Mouse (Mus musculus): ENCODE results near the gene Kdelr3.

Kdelr3 gene

DNA sequence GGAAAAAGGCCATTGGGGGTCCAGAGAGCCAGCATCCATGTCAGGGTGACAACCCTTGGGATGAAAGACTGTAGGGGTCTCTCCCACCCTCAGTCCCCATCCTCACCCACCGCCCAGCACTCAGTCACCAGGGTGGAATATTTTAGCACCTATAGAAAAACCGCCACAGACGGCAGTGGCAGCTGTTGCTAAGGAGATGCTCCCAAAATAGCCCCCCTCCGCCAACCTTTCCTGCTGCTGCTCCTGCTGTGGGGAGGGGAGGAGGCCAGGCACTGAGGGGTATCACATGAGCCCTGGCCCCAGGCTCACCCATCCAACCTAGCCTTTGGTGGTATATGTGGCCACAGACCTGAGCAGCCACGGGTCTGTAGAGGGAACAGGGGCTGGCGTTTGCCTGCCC lies 6.2 kb upstream of the Kdelr3 start:
- in situ Hi-C loops (cut with MboI, MseI), result no loop called here

DNA sequence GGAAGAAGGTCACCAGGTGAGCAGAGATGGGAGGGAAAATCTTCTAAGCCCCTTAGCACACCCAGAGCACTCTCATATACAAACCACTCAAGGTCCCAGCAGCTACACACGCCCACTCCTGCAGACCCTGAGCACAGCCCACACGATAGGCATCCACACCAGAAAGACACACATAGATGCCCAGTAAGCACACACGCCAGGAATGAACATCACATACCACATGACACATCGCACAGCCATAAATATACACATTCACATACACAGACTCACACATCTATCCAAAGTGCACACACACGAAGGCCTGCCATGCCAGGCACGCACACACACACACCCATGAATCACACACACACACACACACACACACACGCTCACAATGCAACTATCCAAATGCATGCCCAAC lies 5.8 kb upstream of the Kdelr3 start:
- in situ Hi-C loops (cut with MboI, MseI), result no loop called here

DNA sequence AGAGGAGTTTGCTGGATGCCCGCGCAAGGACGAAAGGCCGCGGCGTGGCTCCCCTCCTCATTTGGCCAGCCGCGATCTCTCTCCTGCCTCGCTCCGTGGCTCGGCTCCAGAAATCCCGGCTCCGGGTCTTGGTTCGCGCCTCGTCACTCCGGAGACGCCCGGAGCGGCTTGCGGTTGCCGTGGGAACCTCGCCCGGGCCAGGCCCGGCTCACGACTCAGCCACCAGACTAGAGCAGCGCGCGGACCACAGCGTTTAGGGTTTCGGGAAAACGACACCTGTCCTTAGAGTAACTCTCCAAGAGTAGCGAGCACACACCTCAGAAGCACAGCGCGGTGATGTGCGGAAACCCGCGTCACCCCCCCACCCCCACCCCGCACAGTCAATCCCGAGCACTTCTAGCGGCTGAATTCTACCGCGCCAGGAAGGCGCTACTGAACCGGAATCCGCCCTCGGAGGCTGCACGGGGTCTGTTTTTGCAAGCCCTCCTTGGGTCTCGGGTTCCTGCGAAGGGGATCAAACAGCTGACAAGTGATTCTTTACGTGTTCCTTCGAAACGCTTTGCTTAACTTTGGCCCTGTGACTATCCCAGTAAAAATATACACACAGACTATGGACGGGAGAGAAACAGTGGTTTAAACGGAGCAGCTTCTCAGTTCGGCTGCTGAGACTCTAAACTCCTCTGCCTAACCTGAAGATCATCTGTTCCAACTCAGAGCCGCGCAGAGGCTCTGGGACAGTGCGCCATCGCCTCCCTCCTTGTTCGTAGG lies 4.5 kb upstream of the Kdelr3 start:
- in situ Hi-C loops (cut with MboI, MseI), result no loop called here

DNA sequence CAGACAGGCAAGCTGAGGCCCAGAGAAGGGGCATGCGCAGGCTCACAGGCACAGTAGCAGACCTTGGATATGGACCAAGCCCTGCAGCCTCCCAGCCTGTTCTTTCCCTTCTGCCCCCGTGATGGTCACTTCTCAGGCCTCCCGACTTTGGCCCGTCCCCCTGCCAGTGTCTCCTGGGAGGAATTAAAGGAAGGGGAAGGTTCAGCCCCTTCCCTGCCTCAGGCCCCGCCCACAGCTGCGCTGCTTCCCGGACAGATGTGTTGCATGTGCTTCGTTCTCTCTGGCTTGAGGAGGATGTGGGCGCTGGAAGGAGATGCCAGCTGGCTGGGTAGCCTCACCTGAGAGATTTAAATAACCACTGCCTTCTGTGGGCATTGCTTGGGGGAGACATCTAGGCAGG lies 2.3 kb upstream of the Kdelr3 start:
- in situ Hi-C loops (cut with MboI, MseI), result no loop called here

DNA sequence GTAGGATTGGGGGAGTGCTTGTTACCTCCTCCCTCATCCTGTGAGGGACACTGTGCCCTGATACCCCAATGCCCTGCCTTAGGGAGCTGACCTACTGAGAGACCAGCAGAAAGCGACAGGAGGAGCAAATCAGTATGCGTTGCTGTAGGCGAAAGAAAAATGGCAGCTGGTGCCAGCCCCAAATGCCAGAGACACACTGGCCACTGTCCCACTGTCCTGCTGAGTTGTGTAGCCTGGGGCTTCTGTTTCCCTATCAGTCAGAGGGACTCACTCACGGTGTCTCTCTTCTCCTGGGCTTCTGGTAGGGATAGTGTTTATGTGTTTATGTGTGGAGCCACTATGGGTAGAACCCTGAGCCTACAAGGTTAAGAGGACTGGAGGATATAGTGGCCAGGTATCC lies 1.5 kb downstream of the Kdelr3 start:
- in situ Hi-C loops (cut with MboI, MseI), result no loop called here

DNA sequence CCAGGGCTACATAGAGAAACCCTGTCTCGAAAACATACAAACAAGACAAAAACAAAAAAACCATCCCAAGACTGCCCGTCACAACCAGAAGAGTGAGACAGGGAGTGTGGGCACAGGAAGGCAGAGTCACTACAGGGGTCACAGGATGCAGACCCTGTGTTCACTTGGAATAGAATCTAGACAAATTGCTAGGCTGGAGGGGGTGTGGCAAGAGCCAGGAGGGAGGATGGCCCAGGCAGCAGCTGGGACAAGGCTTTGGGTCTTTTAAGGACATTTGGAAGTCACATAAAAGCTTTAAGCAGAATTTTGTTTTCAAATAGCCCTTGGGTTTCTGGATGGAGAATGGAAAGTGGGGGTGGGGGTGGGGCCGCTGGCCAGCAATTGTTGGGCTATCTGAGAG lies 2.4 kb downstream of the Kdelr3 start:
- in situ Hi-C loops (cut with MboI, MseI), result no loop called here

DNA sequence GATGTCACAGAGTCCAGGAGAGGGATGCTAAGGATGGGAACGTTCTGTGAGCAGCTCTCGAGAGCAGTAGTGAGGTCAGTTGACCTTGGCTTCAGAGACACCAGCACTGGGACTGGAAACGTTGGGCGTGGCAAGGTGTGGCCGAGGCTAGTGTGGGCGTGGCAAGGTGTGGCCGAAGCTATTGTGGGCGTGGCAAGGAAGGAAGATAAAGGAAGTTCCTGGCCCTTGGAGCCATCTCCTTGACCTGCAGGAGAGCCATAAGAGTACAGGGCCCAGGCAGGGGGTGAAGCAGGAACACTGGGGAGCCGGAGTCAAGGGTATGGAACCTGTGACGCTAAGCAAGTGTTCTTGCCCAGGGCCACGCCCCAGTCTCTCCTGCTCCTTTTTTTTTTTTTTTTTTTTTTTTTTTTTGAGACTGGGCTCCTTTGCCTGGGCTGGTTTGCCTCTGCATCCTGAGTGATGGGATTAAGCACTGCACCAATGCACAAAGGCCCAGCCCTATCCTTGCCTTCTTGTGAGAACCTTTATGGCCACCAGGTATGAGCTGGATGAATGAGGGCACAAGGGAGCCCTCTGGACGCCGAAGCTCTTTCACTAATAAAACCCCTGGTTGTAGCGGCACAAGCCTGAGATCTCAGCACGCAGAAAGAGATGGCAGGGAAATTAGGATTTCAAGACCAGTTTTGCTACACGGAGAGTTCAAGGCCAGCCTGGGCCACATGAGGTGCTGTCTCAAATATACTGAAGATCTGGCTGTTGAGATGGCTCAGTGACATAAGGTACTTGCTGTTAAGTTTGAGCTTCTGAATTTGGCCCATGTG lies 3.4 kb downstream of the Kdelr3 start:
- in situ Hi-C loops (cut with MboI, MseI), result no loop called here

DNA sequence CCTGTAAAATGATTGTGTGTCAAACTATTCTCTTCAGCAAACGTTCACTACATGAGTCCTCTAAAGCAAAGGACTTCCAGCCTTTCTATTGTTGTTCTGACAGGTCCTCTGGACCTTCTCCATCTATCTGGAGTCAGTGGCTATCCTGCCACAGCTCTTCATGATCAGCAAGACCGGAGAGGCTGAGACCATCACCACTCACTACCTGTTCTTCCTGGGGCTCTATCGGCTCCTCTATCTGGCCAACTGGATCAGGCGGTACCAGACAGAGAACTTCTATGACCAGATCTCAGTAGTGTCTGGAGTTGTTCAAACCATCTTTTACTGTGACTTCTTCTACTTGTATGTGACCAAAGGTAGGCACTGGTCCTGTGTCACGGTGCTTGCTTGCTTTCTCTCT lies 9.4 kb downstream of the Kdelr3 start:
- in situ Hi-C loops (cut with MboI, MseI), result loop anchor here in 1 of 2 experiments (25.0 kb wide), 2 partner anchors 1038 to 1437 kb away; partner anchors contain the start of gene Il2rb

DNA sequence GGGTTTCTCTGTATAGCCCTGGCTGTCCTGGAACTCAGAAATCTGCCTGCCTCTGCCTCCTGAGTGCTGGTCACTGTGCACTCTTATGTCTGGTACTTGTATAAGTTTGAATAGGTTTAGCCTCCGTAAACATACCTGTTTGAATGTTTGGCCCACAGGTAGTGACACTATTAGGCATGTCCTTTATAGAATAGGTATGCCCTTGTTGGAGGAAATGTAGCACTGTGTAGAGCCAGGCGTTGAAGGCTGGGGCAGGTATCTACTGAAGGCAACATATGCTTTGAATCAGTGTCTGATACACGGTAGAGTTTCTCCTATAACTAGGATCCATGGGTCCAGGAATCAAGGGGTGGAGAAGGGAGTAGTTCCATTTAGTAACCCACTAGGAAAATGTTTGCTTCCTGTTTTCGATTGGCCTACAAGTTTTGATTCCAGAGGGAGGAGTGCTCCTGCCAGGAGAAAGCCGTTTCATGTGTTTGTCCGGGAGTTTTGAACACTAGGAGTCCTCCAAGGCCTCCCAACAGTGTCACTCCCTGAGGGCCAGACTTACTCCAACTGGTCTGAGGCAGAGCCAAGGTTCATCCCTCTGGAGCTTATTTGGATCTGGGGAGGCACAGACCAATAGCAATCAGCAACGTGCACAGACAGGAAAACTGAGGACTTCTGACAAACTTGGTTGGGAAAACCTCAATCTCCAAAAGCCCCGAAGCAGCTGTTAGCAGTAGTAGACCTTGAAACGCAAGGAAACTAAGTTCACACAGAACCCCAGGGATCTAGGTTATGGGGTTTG lies 10.0 kb downstream of the Kdelr3 start:
- in situ Hi-C loops (cut with MboI, MseI), result loop anchor here in 1 of 2 experiments (25.0 kb wide), 2 partner anchors 1039 to 1436 kb away; partner anchors contain the start of gene Il2rb

DNA sequence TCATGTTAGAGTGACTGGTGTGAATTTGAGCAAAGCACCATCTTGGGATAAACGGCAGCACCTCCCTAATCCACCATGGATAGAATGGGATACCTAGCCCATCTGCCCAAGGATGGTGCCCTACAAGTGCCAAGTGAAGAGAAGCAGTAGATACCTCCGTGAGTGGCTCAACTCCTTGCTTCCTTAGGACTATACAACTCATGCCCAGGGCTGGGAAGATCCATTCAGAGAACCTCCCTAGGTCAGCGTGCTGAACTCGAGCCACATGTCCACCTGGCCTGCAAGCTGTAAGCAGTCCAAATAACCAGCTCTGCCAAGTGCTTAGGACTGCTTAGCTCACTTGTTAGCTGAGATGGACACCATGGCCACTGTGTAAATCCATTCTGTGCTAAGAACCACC lies 11.0 kb downstream of the Kdelr3 start:
- in situ Hi-C loops (cut with MboI, MseI), result loop anchor here in 1 of 2 experiments (25.0 kb wide), 2 partner anchors 1040 to 1435 kb away; partner anchors contain the start of gene Il2rb

DNA sequence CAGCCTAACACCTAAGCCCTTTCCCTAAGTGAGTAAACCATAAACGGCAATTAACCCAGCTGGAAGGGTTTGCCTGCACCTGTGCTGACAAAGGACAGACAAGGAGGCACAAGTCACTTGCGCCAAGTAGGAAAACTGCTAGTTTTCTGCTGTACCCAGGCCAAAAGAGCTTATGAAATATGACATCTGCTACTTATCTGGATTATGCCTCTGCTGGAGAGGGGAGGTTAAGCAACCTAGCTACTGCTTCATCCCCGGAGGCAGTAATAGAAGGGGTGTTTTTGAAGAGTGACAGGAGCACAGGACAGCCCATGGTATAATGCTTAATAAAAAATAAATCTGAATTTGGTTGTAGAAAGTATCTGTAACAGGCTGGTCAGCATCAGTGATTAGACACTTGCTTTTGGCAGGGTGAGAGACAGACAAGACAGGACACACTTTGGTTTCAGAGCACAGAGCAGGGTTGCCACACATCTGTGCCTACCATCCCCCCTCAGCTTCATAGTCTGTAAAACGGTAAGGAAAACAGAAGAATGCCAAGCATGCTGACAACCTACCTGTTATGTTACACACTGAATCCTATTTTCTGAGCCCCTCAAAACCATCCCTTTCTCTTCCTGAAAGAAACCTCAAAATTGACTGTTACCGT lies 11.9 kb downstream of the Kdelr3 start:
- in situ Hi-C loops (cut with MboI, MseI), result loop anchor here in 1 of 2 experiments (25.0 kb wide), 2 partner anchors 1041 to 1434 kb away; partner anchors contain the start of gene Il2rb

DNA sequence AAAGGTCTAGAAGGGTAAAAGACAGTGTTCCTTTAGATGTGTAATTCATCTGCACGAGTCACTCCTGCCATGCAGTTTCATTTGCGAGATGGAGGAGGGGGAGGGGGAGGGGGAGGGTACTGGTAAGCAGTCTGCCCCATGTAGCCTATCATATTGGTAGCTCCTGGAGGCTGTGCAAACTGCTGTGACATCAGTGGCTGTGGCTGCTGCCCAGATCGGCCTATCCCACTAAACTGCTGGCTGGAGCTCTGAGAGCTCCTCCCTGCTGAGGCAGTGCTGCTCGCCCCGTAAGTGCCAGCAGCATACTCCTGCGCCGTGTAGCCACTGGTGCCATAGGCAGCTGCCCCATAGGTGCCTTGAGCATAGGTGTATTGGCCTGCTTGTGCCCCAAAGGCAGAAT lies 13.7 kb downstream of the Kdelr3 start:
- in situ Hi-C loops (cut with MboI, MseI), result loop anchor here in 1 of 2 experiments (25.0 kb wide), 2 partner anchors 1043 to 1432 kb away; partner anchors contain the start of gene Il2rb

DNA sequence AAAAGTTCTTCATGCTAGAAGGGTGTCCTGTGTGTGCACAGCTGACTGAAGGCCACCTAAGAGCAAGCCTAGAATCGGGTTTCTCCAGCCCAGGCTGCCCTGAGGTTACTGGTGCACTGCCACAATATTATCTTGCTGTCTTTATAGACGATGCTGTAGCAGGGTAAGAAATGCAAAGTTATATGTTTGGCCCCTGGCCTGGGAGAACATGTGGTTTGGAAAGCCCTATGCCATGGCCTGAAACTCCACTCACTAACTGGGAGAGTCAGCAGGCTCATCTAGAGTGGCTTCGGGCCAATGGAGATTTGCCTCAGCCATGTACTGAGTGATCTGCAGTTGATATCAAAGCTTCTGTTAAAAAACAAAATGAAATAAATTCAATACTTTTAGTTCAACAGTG lies 17.6 kb downstream of the Kdelr3 start:
- in situ Hi-C loops (cut with MboI, MseI), result loop anchor here in 1 of 2 experiments (25.0 kb wide), 2 partner anchors 1046 to 1429 kb away; partner anchors contain the start of gene Il2rb

DNA sequence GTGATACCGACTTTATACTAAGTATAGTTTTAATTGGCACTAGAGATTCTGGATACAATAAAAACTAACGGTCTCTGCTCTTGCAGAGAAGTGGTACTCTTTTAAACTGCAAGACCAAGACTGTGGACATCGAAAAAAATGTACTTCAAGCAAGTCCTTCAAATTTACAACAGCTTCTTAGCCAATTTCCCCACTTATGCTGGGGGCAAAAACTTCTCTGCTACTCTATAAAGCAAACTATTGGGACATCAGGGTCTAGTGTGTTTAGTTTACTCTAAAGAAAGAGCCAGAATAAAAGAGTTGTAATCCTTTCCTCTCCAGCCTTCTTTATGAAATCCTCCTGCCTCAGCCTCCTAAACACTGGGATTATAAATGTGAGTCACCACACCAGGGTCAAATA lies 27.8 kb downstream of the Kdelr3 start:
- in situ Hi-C loops (cut with MboI, MseI), result loop anchor here in 1 of 2 experiments (25.0 kb wide), 2 partner anchors 1057 to 1418 kb away; partner anchors contain the start of gene Il2rb

DNA sequence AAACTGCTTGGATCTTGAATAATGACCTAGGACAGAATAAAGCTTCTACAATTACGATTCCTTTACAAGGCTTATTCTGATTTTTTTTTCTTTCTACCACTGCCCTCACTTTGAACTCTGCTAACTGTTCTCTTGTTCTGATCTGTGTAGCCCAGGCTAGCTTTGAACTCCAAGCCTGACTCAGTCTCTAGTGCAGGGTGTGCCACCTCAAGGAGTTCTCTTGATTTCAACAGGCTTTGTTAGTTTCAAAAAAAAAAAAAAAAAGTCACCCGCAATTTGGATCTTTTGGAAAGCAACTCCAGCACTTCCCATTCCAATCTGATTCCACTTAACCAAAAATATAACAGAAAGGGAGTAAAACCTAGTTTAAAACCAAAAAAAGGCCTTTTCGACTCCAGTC lies 29.3 kb downstream of the Kdelr3 start:
- in situ Hi-C loops (cut with MboI, MseI), result loop anchor here in 1 of 2 experiments (25.0 kb wide), 2 partner anchors 1058 to 1417 kb away; partner anchors contain the start of gene Il2rb

DNA sequence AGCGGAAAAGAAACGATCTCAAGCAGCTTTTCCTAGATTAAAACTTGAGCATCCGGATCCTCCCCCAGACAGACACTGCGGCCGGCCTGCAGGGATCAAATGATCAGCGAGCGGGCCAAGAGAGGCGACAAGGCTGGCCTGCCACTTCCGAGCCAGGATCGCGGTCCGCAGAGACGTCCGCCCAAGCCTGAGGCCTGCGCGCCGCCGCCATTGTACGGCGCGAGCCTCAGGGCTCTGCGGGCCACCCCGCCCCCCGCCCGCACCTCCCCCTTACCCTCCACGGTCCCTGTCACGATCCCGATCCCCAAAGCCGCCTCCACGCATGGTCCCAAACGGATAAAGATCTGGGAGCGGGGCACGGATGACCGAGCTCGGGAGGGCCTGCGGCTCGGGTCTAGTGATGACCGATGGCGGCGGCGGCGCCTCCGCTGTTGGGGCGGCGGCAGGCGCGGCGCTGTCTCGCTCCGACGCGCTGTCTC lies 29.7 kb downstream of the Kdelr3 start:
- in situ Hi-C loops (cut with MboI, MseI), result loop anchor here in 1 of 2 experiments (25.0 kb wide), 2 partner anchors 1059 to 1416 kb away; partner anchors contain the start of gene Il2rb

DNA sequence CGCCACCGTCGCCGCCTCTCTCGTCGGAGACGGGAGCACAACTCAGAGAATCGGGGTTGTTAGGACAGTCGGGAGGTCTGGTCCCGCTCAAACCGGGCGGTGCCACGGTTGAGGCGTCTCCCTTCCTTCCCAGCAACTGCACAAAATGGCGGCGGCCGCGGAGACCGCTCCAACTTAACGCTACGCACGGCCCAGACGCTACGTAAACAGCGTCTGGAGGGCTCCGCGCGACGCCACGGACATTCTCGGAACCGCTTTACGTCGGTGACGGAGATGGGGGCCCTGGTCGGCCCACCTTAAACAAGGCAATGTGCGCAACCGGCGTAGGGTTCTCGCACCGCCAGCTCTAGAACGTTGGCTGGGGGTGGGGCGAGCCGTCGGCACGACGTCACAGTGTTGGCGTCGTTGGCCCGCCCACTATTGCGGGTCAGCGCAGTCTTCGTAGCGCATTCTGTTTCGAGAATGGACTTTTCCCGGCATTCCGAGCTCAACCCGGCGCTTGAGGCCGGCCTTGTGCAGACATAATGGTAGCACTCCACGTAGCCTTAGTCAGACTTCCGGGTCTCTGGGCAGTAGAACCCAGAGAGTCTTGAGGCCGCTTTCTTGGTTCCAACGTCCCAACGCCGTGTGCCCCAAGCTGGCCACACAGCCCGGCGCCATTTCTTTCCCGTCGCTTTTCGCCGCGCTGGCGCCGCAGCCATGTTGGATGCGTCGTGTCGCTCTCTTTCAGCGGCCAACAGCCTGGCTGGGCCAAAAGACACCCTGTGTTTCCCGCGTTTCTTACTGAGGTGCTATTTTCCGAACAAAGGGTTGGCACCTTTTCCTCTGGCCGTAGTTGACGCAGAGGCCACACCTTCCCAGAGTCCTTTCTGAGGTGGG lies 30.4 kb downstream of the Kdelr3 start, which contains the start of gene Ddx17:
Gene Ddx17 (minus strand): TSS at position 332 of the 879 bp plus-strand sequence.
- in situ Hi-C loops (cut with MboI, MseI), result loop anchor here in 1 of 2 experiments (25.0 kb wide), 2 partner anchors 1059 to 1416 kb away; partner anchors contain the start of gene Il2rb

DNA sequence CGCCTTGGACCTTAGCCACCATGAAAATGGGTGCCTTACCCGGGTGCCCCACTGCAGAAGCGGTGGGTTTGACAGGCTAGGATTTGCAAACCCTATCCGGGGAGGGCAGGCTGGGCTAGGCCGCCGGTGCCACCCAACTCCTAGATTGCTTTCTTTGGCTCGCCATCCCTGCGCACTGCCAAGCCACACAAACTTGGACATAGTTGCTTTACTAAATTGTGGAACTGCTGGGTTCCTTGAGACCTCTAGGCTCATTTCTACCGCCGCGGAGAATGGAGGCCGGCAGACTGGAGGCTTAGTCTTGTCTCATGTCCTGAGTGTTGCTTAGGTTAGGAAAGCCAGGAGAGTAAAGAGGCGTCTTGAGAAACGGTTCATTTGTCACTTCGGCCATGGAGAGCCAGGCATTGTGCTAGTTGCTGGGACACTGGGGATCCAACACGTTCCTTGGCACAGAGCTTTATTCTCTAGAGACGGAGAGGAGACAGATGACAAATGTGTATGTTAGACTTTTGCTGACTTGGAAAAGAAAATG lies 31.1 kb downstream of the Kdelr3 start:
- in situ Hi-C loops (cut with MboI, MseI), result loop anchor here in 1 of 2 experiments (25.0 kb wide), 2 partner anchors 1060 to 1415 kb away; partner anchors contain the start of gene Il2rb

DNA sequence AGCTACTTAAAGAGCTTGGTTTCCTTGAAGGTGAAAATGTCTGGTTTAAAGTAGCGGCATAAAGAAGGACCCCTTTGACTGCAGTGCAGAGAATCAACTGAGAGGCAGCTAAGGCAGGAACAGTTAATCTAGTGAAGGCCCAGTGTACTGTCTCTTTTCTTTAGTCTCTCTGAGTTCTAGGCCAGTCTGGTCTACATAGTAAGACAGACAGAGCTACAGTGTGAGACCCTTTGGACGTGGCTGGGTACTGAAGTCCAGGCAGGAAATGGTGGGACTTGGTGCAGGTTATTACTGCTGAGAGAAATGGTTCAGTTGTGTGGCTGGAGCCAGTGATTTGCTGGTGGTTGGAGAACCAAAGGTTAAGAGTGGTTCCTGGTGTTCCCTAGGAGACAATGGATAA lies 32.0 kb downstream of the Kdelr3 start:
- in situ Hi-C loops (cut with MboI, MseI), result loop anchor here in 1 of 2 experiments (25.0 kb wide), 2 partner anchors 1061 to 1414 kb away; partner anchors contain the start of gene Il2rb
